Mouse (Mus musculus) left cerebral cortex, postnatal 4 days (tissue): ENCODE results near the gene Inka2. TPM values are rescaled to one million over a fixed set of nuclear protein-coding genes. Genes with fewer than 3 reads are reported as not detected.

Experiments used
- DNase-seq: peaks from one replicate; pipeline ENCODE4 v3.0.0-alpha.2; 2022
- intact Hi-C: fragments of 180-260 bp; cut with DNase I; formaldehyde crosslinking; loops from one replicate; pipeline ENCODE4 v1.15.1; 2025
- total RNA-seq, 2 experiments: library from RNA; stranded (reverse); gene quantifications; 2 replicates each; pipeline ENCODE4 v1.2.3; 2021

The Inka2 gene
- total RNA-seq, 2 experiments from 2014 or later, result 14.7 to 15.5 TPM

- intact Hi-C loops, result no loop called here
Observed at GRCm38 (mm10) chr3:105763132-105763851, 58.9 kb downstream of the Inka2 start.

GRCm38 (mm10) chr3:105768529-105768928 is 64.1 kb downstream of the Inka2 start:
- intact Hi-C loops, result no loop called here
- no peak for DNase-seq

More at GRCm38 (mm10) chr3:105763132-105763851, 58.9 kb downstream of the Inka2 start:
- no peak for DNase-seq

GRCm38 (mm10) chr3:105769380-105769779 is 65.0 kb downstream of the Inka2 start:
- no peak for DNase-seq
- intact Hi-C loops, result no loop called here

Other genes starting within 250 kb of the Inka2 start
- gene Ddx20, start 17.0 kb upstream of the Inka2 start, total RNA-seq, result 10 to 100 TPM; 15.3 to 16.3 TPM
- gene Rap1a, start 96.7 kb downstream of the Inka2 start, total RNA-seq, result 10 to 100 TPM; 73.0 to 84.9 TPM
- under 1 TPM; 0.28 to 0.36 TPM for gene Adora3, start 166.3 kb downstream of the Inka2 start, total RNA-seq
- not detected for gene Tmigd3, start 166.3 kb downstream of the Inka2 start, total RNA-seq
- gene I830077J02Rik, start 228.1 kb downstream of the Inka2 start, total RNA-seq, result under 1 TPM; 0.56 to 0.64 TPM